Mouse (Mus musculus): ENCODE results near the gene Scly. TPM values are rescaled to one million over a fixed set of nuclear protein-coding genes. Genes with fewer than 3 reads are reported as not detected.

The Scly gene
- total RNA-seq, 1 experiment from 2014 or later: 18.4 TPM

- DNase-seq: no peak
Measured at GRCm38 (mm10) chr1:91299707-91300426, 1.7 kb downstream of the Scly start.

GRCm38 (mm10) chr1:91301206-91301920, 3.2 kb downstream of the Scly start:
- no peak for DNase-seq

GRCm38 (mm10) chr1:91302021-91302420, 3.9 kb downstream of the Scly start:
- DNase-seq: no peak

GRCm38 (mm10) chr1:91304621-91305020, 6.5 kb downstream of the Scly start:
- no peak for DNase-seq

- no peak for DNase-seq
Measured at GRCm38 (mm10) chr1:91309366-91310085, 11.4 kb downstream of the Scly start.

GRCm38 (mm10) chr1:91312273-91312672, 14.1 kb downstream of the Scly start:
- no peak for DNase-seq

GRCm38 (mm10) chr1:91313251-91313650, 15.1 kb downstream of the Scly start:
- no peak for DNase-seq

GRCm38 (mm10) chr1:91317656-91318055, 19.5 kb downstream of the Scly start:
- no peak for DNase-seq

GRCm38 (mm10) chr1:91321760-91322438, 23.8 kb downstream of the Scly start, which contains the start of gene Espnl:
Espnl (plus strand) TSS chr1:91322075.
- DNase-seq: no peak

GRCm38 (mm10) chr1:91324646-91325045, 26.5 kb downstream of the Scly start:
- DNase-seq: no peak

GRCm38 (mm10) chr1:91325488-91326042, 27.4 kb downstream of the Scly start:
- DNase-seq: no peak

- DNase-seq: no peak
Measured at GRCm38 (mm10) chr1:91332102-91332501, 34.0 kb downstream of the Scly start.

- DNase-seq: no peak
Measured at GRCm38 (mm10) chr1:91333582-91333981, 35.4 kb downstream of the Scly start.

GRCm38 (mm10) chr1:91337355-91337754, 39.2 kb downstream of the Scly start:
- DNase-seq: no peak

GRCm38 (mm10) chr1:91344001-91344400, 45.9 kb downstream of the Scly start:
- DNase-seq: no peak

- DNase-seq: no peak
Measured at GRCm38 (mm10) chr1:91344921-91345685, 47.0 kb downstream of the Scly start.

GRCm38 (mm10) chr1:91346892-91347291, 48.8 kb downstream of the Scly start:
- DNase-seq: peak; percentile 49

- no peak for DNase-seq
Measured at GRCm38 (mm10) chr1:91350841-91351240, 52.7 kb downstream of the Scly start, which contains the start of gene Klhl30. Klhl30 (plus strand) TSS chr1:91351016.

GRCm38 (mm10) chr1:91351249-91351648, 53.1 kb downstream of the Scly start:
- DNase-seq: no peak

GRCm38 (mm10) chr1:91352277-91352676, 54.1 kb downstream of the Scly start:
- no peak for DNase-seq

GRCm38 (mm10) chr1:91356105-91356504, 58.0 kb downstream of the Scly start:
- peak; percentile 27 for DNase-seq
